Mouse (Mus musculus) stomach, embryonic 15.5 days (tissue): ENCODE data around the gene Eng. TPM values are rescaled to one million over a fixed set of nuclear protein-coding genes. Genes with fewer than 3 reads are reported as not detected.

Experiments used
- ATAC-seq: fragments of 200-750 bp; cut with Nextera tagmentation; 2 replicates; pipeline ENCODE4 v1.8.0; 2017; ENCODE audit warnings: low read depth, moderate number of reproducible peaks, moderate TSS enrichment; ENCODE audit not compliant: insufficient read depth, low FRiP score
- H3K27ac ChIP-seq: fragments of 300-500 bp; sonication (generic); 2 replicates; pipeline ENCODE4 v1.5.1; 2015; ENCODE audit warnings: mild to moderate bottlenecking, inconsistent platforms
- H3K27me3 ChIP-seq: fragments of 300-500 bp; sonication (generic); replicated peaks from 2 replicates; pipeline ENCODE4 v1.6.1; 2015; ENCODE audit warnings: inconsistent platforms
- H3K36me3 ChIP-seq: fragments of 300-500 bp; sonication (generic); 2 replicates; pipeline ENCODE4 v1.6.1; 2015; ENCODE audit warnings: inconsistent platforms
- H3K4me1 ChIP-seq: fragments of 300-500 bp; sonication (generic); 2 replicates; pipeline ENCODE4 v1.6.1; 2015; ENCODE audit warnings: inconsistent platforms
- H3K4me2 ChIP-seq: fragments of 300-500 bp; sonication (generic); 2 replicates; pipeline ENCODE4 v1.6.1; 2015; ENCODE audit warnings: mild to moderate bottlenecking, inconsistent platforms
- H3K4me3 ChIP-seq: fragments of 300-500 bp; sonication (generic); replicated peaks from 2 replicates; pipeline ENCODE4 v1.5.1; 2015; ENCODE audit warnings: inconsistent platforms
- H3K9ac ChIP-seq: fragments of 300-500 bp; sonication (generic); 2 replicates; pipeline ENCODE4 v1.6.1; 2015; ENCODE audit warnings: inconsistent platforms
- H3K9me3 ChIP-seq: fragments of 300-500 bp; sonication (generic); 2 replicates; pipeline ENCODE4 v1.6.1; 2016; ENCODE audit warnings: inconsistent platforms
- WGBS: fragments of 180-500 bp; shearing (Covaris S2); methylation state at CpG from one replicate; pipeline ENCODE4 v1.1.7; 2015; 5-methylcytosine and 5-hydroxymethylcytosine counted together
- polyA plus RNA-seq: library from polyadenylated mRNA; unstranded; fragments of >200 nt; fragmentation: Nextera tagmentation; extraction: Ambion mirVana; gene quantifications from 2 replicates; pipeline ENCODE4 v1.2.1, GENCODE M21; 2015

The Eng gene
- polyA plus RNA-seq, 1 experiment from 2014 or later = 59.6 TPM

DNA sequence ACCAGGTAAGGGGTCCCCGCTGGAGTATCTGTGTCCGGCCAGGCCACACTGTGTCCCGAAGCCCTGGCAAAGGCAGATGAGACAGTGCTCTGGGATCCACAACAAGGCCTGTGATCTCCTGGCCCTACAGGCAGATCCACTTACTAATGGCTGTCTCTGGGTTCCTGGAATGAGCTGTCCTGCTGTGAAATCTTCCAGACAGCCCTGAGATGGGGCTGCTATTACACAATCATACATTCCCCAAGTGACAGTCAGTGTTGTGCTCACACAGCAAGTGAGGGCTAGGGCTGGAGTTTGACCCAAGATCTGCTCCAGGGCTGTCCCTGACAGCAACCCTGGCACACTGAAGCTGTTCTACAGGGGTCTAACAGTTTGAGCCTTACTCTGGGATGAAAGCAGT, 39.4 kb downstream of the Eng start:
- Histone ChIP-seq H3K27ac (no peak overlapping the region), H3K27me3 (no peaks in the 10 kb centered on the region), H3K9ac (no peak overlapping the region), H3K4me3 (no peak overlapping the region), H3K36me3 (peaks cover 41% of the 10 kb centered on the region), H3K4me2 (no peak overlapping the region), H3K4me1 (peaks cover 19% of the 10 kb centered on the region), H3K9me3 (no peaks in the 10 kb centered on the region)
- WGBS = 96% methylated on average over 3 of the region's 3 CpGs
- no peak for ATAC-seq

DNA sequence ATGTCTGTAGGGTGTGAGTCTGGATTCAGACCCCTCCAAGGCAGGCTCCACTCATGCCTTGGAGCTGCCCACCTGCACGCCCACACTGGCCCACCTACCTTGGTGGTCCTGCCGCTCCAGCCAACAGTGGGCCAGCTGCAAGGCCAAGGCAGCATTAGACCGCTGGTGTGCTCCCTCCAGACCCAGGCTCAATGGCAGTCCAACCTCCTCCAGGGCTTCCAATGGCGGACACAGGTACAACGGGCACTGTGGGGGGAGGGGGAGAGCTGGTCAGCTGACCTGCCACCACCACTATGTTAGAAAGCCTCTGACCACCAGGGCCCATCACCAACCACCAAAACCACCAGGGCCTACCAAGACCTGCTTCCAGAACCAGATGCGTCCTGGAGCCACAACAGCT, 40.2 kb downstream of the Eng start:
- no peak for ATAC-seq
- Histone ChIP-seq H3K36me3 (peaks cover 41% of the 10 kb centered on the region), H3K27ac (no peak overlapping the region), H3K4me2 (no peak overlapping the region), H3K4me3 (no peak overlapping the region), H3K4me1 (peaks cover 18% of the 10 kb centered on the region), H3K9me3 (no peaks in the 10 kb centered on the region), H3K9ac (no peak overlapping the region), H3K27me3 (no peaks in the 10 kb centered on the region)
- 90% methylated on average over 6 of the region's 6 CpGs for WGBS

DNA sequence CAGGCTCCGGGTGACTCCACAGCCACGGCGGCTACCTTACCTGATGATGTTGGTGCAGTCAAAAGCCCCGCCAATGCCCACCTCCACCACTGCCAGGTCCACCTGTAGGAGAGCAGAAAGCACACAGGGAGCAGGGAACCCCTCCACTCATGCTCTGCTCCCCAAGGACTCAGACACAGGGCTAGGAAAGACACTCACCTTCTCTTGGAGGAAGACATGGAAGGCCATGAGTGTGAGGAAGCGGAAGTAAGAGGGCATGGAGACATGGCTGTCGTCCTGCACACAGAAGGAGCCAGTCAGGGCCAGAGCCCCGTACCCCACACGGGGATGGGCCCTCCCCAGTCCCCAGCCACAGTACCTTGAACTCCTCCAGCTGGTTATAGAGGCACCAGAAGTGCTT, 41.2 kb downstream of the Eng start:
- Histone ChIP-seq H3K27me3 (no peaks in the 10 kb centered on the region), H3K9ac (no peak overlapping the region), H3K36me3 (peaks cover 41% of the 10 kb centered on the region), H3K4me2 (no peak overlapping the region), H3K4me1 (peaks cover 21% of the 10 kb centered on the region), H3K27ac (no peak overlapping the region), H3K9me3 (no peaks in the 10 kb centered on the region), H3K4me3 (no peak overlapping the region)
- no peak for ATAC-seq
- 95% methylated on average over 8 of the region's 8 CpGs for WGBS

DNA sequence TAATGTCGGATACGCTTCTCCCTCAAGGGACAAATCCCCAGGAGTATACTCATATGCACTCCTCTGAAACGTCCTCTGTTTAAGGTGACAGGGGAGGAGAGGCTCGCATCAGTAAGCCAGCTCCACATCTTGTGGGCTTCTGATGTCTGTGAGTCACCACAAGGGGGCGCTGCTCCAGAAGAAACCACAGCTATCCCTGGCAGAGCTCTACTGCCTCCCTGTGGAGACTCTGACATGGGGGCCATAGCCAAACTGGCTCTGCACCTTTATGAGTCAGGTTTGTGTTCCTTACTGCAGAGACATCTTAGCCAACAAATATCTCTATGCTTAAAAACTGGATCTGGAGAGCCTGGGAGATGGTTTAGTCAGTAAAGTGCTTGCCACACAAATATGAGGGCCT, 43.0 kb downstream of the Eng start:
- no peak overlapping the region for H3K4me2 ChIP-seq
- no peak overlapping the region for H3K9ac ChIP-seq
- H3K27ac ChIP-seq = no peak overlapping the region
- no peak overlapping the region for H3K4me3 ChIP-seq
- no peaks in the 10 kb centered on the region for H3K9me3 ChIP-seq
- no peak for ATAC-seq
- no peaks in the 10 kb centered on the region for H3K27me3 ChIP-seq
- peaks cover 29% of the 10 kb centered on the region for H3K36me3 ChIP-seq
- 17% methylated on average over 5 of the region's 5 CpGs for WGBS
- H3K4me1 ChIP-seq = peaks cover 24% of the 10 kb centered on the region

DNA sequence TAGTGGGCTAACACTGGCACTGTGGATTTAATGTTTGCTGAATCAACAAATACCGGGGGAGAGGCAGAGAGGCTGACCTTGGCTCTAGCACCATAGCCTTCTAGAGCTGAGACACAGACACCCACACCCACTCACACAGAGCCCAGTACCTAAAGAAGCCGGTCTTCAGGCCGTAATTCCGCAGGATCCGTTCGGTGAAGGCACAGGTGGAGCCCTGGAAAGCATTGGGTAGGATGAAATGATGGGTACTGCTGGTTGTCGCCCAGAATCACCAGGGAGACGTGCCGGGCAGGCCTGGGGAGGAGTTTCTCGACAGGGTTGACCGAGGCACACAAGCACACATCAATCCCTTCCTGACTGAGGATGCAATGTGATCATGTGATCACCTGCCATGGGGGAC, 44.6 kb downstream of the Eng start:
- H3K4me1 ChIP-seq = peaks cover 26% of the 10 kb centered on the region
- no peak for ATAC-seq
- H3K9ac ChIP-seq = no peak overlapping the region
- WGBS = 71% methylated on average over 11 of the region's 11 CpGs
- H3K9me3 ChIP-seq = no peaks in the 10 kb centered on the region
- no peak overlapping the region for H3K27ac ChIP-seq
- H3K4me2 ChIP-seq = no peak overlapping the region
- no peaks in the 10 kb centered on the region for H3K27me3 ChIP-seq
- H3K36me3 ChIP-seq = peaks cover 13% of the 10 kb centered on the region; the same call in 1 of the 2 replicates
- H3K4me3 ChIP-seq = no peak overlapping the region

DNA sequence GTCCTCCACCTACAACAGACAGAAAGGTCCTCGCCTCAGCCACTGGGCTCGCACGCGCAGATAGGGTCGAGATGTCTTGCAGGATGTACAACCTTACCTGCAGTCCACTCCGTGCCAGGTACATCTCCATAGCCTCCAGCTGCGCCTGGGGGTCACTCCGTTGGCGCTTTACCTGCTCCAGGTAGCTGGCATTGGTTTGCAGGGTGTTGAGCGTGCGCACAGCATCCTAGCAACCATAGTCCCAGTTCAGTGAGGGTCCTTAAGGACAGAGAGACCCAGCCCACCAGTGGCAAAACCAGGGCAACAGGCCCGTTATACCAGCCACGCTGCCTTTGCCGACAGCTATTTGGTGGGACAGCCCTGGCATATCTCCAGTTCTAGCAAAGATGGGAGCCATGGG, 46.1 kb downstream of the Eng start:
- Histone ChIP-seq H3K27me3 (no peaks in the 10 kb centered on the region), H3K27ac (no peak overlapping the region), H3K4me2 (peak overlapping the region; percentile 64), H3K4me3 (peak overlapping the region; percentile 62), H3K9me3 (no peaks in the 10 kb centered on the region), H3K36me3 (peaks cover 4% of the 10 kb centered on the region; the same call in 1 of the 2 replicates), H3K9ac (no peak overlapping the region), H3K4me1 (peaks cover 26% of the 10 kb centered on the region)
- ATAC-seq = no peak
- 91% methylated on average over 14 of the region's 14 CpGs for WGBS

DNA sequence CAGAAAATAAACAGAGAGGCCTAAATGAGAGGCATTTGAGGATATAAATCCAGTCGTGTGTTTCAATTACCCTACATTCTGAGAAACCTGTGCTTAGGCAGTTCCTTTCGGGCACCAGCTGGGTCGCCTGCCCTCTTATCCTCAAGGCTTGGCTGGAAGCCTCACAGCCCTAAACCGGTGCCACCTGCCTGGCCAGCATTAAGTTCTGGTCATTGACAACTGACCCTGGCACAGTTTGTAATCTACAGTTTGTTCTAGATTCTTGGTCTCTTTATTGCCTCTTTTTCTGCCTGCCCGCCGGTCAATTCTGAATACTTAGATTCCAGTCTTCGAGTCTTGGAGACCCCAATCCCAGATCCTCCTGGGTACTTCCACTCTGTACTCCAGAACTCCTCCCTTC, 46.9 kb downstream of the Eng start:
- peak overlapping the region; percentile 74; the same call in 1 of the 2 replicates for H3K27ac ChIP-seq
- H3K4me2 ChIP-seq = peak overlapping the region; percentile 64
- peaks cover 26% of the 10 kb centered on the region for H3K4me1 ChIP-seq
- no peaks in the 10 kb centered on the region for H3K27me3 ChIP-seq
- WGBS = 11% methylated on average over 7 of the region's 7 CpGs
- peak overlapping the region; percentile 53; the same call in 1 of the 2 replicates for H3K9ac ChIP-seq
- H3K36me3 ChIP-seq = no peaks in the 10 kb centered on the region
- no peaks in the 10 kb centered on the region for H3K9me3 ChIP-seq
- ATAC-seq = no peak
- peak overlapping the region; percentile 62 for H3K4me3 ChIP-seq

DNA sequence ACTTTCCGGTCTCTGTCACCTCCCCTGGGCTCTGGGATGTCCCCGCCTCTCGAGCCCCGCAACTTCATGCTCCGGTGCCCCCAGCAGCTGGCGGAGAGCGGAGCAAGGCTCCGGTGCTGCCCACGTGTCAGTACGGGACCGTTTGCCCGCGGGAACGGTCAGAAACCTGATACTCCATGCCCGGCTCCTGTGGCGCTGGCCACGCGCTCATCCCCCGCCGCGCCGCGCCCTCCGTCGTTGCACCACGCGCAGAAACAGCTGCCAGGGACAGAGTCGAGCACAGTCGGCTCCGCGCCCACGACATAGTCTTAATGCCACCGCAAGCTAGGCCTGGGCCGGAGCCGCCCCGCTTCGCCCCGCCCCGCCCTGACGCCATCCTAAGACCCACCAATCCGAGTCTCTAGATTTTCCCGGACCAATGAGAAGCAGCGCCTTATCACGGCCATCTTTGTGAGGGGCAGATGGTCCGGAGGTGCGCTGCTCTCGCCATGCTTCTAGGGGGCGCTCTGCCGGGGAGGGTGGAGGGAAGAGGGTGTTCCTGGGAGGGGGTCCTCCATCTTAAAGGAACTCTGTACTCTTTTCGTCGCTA, 47.5 kb downstream of the Eng start:
- peak; percentile 96 for ATAC-seq

DNA sequence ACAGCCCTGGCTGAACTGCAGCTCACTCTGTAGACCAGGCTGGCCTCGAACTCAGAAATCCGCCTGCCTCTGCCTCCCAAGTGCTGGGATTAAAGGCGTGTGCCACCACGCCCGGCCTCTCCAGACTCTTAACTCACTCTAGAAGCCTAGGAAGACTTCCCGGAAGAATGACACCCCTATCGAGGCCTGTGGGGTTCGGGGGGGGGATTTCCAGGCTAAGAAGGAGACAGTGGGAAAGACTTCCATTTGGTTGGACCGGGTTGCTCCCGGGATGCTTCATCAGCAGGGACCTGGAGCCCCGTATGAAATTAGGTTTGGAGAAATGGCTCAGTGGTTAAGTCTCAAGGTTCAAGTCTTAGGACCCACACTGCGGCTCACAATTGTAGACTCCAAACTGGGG, 48.3 kb downstream of the Eng start:
- no peaks in the 10 kb centered on the region for H3K27me3 ChIP-seq
- H3K4me2 ChIP-seq = peak overlapping the region; percentile 64
- no peaks in the 10 kb centered on the region for H3K36me3 ChIP-seq
- H3K9me3 ChIP-seq = no peaks in the 10 kb centered on the region
- ATAC-seq = no peak
- H3K9ac ChIP-seq = no peak overlapping the region
- peaks cover 26% of the 10 kb centered on the region for H3K4me1 ChIP-seq
- WGBS = 85% methylated on average over 12 of the region's 12 CpGs
- H3K27ac ChIP-seq = peak overlapping the region; percentile 80
- peak overlapping the region; percentile 62; the same call in 1 of the 2 replicates for H3K4me3 ChIP-seq

More for the DNA sequence above, 47.5 kb downstream of the Eng start:
- Histone ChIP-seq H3K9ac (peak overlapping the region; percentile 53), H3K4me1 (peaks cover 26% of the 10 kb centered on the region), H3K4me2 (peak overlapping the region; percentile 64), H3K27ac (peak overlapping the region; percentile 80), H3K36me3 (no peaks in the 10 kb centered on the region), H3K4me3 (peak overlapping the region; percentile 62), H3K27me3 (no peaks in the 10 kb centered on the region), H3K9me3 (no peaks in the 10 kb centered on the region)
- under 1% methylated on average over 51 of the region's 51 CpGs for WGBS

DNA sequence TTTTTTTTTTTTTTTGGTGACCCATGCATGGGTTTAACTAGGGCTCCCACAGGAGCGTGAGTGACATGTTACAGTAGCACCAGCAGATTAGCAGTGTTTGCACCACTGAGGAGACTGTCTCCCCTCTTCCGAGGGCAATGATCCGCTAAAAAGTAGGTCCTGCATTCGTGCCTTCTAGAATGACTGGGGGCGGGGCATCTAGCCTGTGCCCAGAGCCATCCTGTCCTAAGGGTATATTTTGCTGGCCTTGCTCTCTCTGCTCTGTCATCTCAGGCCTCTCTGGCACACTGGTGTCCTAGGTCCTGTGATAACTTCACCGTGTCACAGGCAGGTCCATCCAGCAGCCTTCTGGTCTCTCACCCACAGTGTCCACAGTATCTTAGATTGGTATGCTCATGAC, 53.3 kb downstream of the Eng start:
- no peak overlapping the region for H3K9ac ChIP-seq
- H3K9me3 ChIP-seq = no peaks in the 10 kb centered on the region
- H3K4me2 ChIP-seq = no peak overlapping the region
- WGBS = 87% methylated on average over 6 of the region's 6 CpGs
- no peaks in the 10 kb centered on the region for H3K27me3 ChIP-seq
- H3K4me1 ChIP-seq = peaks cover 1% of the 10 kb centered on the region; the same call in 1 of the 2 replicates
- no peak for ATAC-seq
- H3K36me3 ChIP-seq = 0 out of 2 replicates have a peak, but pooled peaks cover 9% of the 10 kb centered on the region
- no peak overlapping the region for H3K27ac ChIP-seq
- H3K4me3 ChIP-seq = no peak overlapping the region

DNA sequence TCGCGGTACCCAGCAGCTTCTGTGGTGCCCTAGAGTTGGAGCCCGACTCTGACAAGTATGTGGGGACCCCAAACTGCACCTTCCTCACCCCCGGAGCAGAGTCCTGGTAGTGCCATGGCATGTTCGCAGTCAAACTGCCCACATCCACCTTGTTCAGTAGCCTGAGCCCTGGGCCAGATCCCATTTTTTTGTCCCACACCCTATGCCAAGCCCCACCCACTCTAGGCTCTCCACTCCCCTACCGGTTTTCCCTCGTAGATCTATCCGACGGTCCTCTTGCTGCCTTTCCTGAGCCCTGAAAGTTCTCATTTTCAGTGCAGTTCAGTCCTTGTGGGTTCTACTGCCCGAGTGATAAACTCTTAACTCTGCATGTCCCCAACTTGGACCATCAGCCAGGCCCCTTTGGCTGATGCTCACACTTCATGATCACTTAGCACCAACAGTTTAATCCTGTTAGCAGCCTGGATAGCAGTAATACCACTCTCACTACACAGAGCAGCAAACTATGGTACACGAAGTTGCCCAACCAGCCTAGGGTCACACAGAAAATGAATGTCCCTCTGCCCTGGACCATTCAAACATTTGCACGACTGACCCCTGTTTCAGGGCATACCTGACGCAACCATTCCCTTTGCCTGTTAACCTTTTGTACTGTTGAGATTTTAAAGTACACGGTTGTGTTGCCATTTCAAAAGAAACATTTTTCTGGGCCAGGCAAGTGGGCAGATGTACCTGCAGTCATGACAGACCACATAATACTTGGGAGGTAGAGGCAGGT, 54.8 kb downstream of the Eng start:
- H3K4me3 ChIP-seq = no peak overlapping the region
- no peak overlapping the region for H3K4me2 ChIP-seq
- H3K4me1 ChIP-seq = no peaks in the 10 kb centered on the region
- WGBS = 82% methylated on average over 14 of the region's 14 CpGs
- ATAC-seq = no peak
- no peaks in the 10 kb centered on the region for H3K9me3 ChIP-seq
- no peak overlapping the region for H3K9ac ChIP-seq
- H3K27ac ChIP-seq = no peak overlapping the region
- H3K36me3 ChIP-seq = peaks cover 18% of the 10 kb centered on the region
- H3K27me3 ChIP-seq = no peaks in the 10 kb centered on the region

DNA sequence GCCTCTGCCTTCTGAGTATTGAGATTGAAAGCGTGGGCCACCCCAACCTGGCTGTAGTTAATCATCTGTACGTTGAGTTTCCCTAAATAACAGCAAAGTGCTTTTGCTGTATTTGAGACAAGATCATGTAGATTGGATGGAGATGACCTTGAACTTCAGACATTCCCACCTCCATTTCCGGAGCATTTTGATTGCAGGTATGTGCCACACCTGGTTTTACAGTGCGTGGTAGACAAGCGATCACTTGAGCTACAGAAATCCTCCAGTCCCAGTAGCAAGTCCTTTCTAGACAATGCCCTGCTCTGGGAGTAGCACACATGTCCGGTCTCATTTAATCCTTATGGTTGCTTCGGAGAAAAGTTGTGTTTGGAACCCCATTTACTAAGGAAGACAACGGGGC, 56.7 kb downstream of the Eng start:
- no peak overlapping the region for H3K4me2 ChIP-seq
- no peak for ATAC-seq

More for the DNA sequence above, 56.7 kb downstream of the Eng start:
- H3K36me3 ChIP-seq = peaks cover 34% of the 10 kb centered on the region
- WGBS = 88% methylated on average over 8 of the region's 8 CpGs
- H3K27ac ChIP-seq = no peak overlapping the region
- H3K4me1 ChIP-seq = 0 out of 2 replicates have a peak, but pooled peaks cover 4% of the 10 kb centered on the region
- no peaks in the 10 kb centered on the region for H3K27me3 ChIP-seq
- H3K4me3 ChIP-seq = no peak overlapping the region
- H3K9me3 ChIP-seq = no peaks in the 10 kb centered on the region
- no peak overlapping the region for H3K9ac ChIP-seq
